Mouse (Mus musculus) G1E (cell line): ENCODE results near the gene Lrrn2.

Experiments used
- CTCF ChIP-seq: IDR thresholded peaks from 2 replicates; pipeline ENCODE4 v1.5.1; 2012; ENCODE audit warnings: low read depth, low read length, inconsistent platforms, mixed read lengths
- GATA1 ChIP-seq: IDR thresholded peaks from 2 replicates; pipeline ENCODE4 v1.6.1; 2012; ENCODE audit warnings: borderline replicate concordance, low read length, inconsistent platforms, mixed read lengths
- GATA2 ChIP-seq: IDR thresholded peaks from 2 replicates; pipeline ENCODE4 v1.6.1; 2012; ENCODE audit warnings: low read depth, low read length, inconsistent platforms, borderline replicate concordance
- TAL1 ChIP-seq: conservative IDR thresholded peaks from 2 replicates; pipeline ENCODE4 v1.6.1; 2012; ENCODE audit warnings: low read depth, low read length, inconsistent platforms, mixed read lengths

DNA sequence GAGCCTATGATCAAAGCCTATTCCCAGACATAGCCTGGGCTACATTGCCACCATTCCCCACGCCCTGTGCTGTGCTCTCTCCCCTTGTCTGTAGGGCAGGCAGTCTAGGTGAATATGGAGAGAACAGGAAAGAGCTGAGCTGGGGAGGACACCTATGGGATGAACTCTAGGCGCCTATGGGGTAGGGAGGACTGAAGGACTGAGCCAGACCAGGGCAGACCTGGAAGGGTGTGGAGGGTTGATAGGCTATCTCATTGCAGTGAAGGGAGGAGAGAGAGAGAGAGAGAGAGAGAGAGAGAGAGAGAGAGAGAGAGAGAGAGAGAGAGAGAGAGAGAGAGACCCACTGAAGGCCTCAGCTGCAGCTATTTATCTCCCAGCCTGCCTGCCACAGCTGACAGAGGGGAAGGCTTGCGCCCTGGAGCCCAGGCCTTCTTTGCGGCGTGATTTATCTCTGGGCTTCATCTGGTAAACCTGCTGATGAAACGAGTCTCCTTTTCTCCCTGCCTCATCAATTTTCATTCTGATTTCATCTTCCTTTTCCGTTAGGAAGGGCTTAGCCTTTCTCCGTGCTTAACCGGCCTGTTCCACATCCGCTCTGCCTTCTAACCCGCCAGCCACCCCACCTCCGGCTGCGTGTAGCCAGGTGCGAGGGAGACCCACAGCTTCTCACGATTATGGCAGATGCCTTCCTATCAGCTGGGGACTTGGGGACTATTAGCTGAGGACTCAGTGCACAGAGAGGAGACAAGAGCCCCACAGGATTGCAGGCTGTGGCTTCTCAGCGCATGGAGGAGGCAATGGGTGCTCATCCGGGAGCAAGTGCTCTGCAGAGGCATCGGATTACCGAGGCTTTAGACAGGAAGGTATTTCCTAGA lies 48.2 kb downstream of the Lrrn2 start:
- no peak for TF ChIP-seq GATA2
- TF ChIP-seq CTCF = no peak
- no peak for TF ChIP-seq TAL1
- TF ChIP-seq GATA1 = no peak
